Mouse (Mus musculus) brain, embryonic 14.5 days (tissue): ENCODE results near the gene Gm20521.

Experiments used
- CTCF ChIP-seq: fragments of 200-500 bp; IDR thresholded peaks from 2 replicates; pipeline ENCODE4 v1.5.1; 2012; ENCODE audit warnings: inconsistent platforms, mild to moderate bottlenecking, moderate library complexity, borderline replicate concordance; ENCODE audit not compliant: insufficient read depth, insufficient read length; ENCODE audit errors: extremely low read depth
- POLR2A ChIP-seq: fragments of 200-500 bp; IDR thresholded peaks from 2 replicates; pipeline ENCODE4 v1.6.1; 2012; ENCODE audit warnings: mild to moderate bottlenecking, inconsistent platforms, borderline replicate concordance; ENCODE audit not compliant: poor library complexity, insufficient read depth, insufficient read length, severe bottlenecking; ENCODE audit errors: extremely low read depth

DNA sequence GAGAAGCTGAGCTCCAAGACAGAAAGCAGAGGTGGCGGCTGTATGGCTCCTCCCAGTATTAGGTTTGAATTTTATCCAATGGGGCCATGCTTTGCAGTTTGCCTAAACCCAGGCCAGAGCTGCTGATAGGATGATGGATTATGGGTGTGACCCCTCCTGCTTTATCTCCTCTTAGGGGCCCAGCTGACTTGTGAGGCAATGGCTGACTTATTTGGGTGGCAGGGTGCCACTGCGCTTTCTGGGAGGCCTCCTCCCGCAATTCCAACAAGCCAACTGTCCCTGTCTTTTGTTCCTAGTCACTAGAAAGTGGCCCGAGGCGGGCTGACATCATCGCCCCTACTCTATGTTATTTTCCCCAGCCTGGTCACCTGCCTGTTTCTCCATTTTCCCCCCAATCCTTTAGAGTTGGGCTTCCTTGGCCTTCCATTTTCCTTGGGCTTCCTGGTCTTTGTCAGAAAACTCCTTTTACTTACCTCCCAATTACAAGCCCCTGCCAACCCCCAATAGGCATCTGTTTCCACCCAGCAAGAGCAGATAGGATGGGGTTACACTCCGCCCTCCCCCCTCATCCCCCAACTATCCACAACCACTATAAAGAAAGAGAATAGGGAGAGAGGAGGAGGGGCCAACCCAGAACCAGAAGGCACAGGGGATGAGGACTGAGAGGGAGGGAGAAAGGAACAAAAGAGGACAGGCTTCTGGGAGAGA is 41.6 kb downstream of the Gm20521 start:
- TF ChIP-seq CTCF (no peak), POLR2A (no peak)
